Mouse (Mus musculus): ENCODE data around the gene Flywch2. TPM values are rescaled to one million over a fixed set of nuclear protein-coding genes. Genes with fewer than 3 reads are reported as not detected.

Flywch2 gene
- polyA plus RNA-seq, 1 experiment from 2014 or later = 48.1 TPM

- whole genome bisulfite sequencing = 86% methylated on average over 11 of the region's 11 CpGs
- Histone ChIP-seq H3K27me3 (no peaks in the 10 kb centered on the region), H3K9me3 (replicated peaks) (no peaks in the 10 kb centered on the region), H3K36me3 (peaks cover 69% of the 10 kb centered on the region), H3K9ac (no peak overlapping the region), H3K27ac (no peak overlapping the region), H3K4me3 (no peak overlapping the region), H3K4me2 (replicated peaks) (no peak overlapping the region), H3K4me1 (no peaks in the 10 kb centered on the region)
- ATAC-seq (ENCODE audit: low FRiP score) = no peak
Observed at GRCm38 (mm10) chr17:23762976-23763375, 22.9 kb downstream of the Flywch2 start.

- Histone ChIP-seq H3K36me3 (peaks cover 81% of the 10 kb centered on the region), H3K27ac (no peak overlapping the region), H3K4me3 (no peak overlapping the region), H3K9me3 (replicated peaks) (no peaks in the 10 kb centered on the region), H3K4me1 (no peaks in the 10 kb centered on the region), H3K27me3 (no peaks in the 10 kb centered on the region), H3K9ac (no peak overlapping the region), H3K4me2 (replicated peaks) (no peak overlapping the region)
- no peak for ATAC-seq (ENCODE audit: low FRiP score)
- WGBS = 94% methylated on average over 3 of the region's 3 CpGs
Observed at GRCm38 (mm10) chr17:23761155-23761554, 24.7 kb downstream of the Flywch2 start.

DNA sequence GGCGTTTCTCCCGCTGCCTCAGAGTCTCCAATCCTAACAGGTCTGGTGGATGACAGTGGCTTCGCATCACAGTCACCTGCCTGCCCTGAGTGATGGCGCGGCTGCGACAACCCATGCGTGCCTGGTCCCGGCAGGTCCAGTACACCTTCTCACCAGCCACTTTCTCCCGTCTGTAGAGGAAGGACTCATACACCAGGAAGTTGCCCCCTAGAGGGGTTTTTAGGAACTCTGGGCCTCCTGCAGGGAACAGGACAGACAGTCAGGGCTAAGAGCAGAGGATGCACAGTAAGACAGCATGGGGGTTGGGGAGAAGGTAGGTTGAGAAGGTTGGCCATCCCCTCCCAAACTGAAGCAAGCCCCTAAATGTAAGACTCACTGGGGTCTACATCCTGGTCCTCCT lies 25.6 kb downstream of the Flywch2 start:
- Histone ChIP-seq H3K4me3 (no peak overlapping the region), H3K4me2 (replicated peaks) (no peak overlapping the region), H3K27ac (no peak overlapping the region), H3K27me3 (no peaks in the 10 kb centered on the region), H3K9ac (no peak overlapping the region), H3K4me1 (no peaks in the 10 kb centered on the region), H3K9me3 (replicated peaks) (no peaks in the 10 kb centered on the region), H3K36me3 (peaks cover 88% of the 10 kb centered on the region)
- ATAC-seq (ENCODE audit: low FRiP score) = no peak
- WGBS = 97% methylated on average over 9 of the region's 9 CpGs

DNA sequence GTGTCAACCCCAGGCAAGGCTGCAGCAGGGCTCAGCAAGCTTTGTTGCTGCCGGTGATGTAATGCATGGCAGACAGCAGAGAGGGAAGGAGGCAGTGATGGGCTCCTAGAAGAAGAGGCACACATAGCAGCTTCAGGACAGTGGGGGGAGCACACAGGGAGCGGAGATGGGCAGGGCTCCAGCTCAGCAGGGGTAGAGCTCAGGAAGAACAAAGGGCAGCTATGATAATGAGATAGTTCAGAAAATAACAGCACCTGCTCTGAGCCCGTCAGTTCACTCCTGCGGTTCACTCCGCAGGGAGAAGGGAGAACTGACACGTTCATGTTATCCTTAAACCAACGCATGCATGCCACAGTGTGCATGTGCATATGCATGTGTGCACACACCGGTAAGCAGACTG lies 27.1 kb downstream of the Flywch2 start:
- no peak overlapping the region for H3K4me2 ChIP-seq (replicated peaks)
- no peak for ATAC-seq (ENCODE audit: low FRiP score)
- 74% methylated on average over 8 of the region's 8 CpGs for WGBS
- no peaks in the 10 kb centered on the region for H3K27me3 ChIP-seq
- no peak overlapping the region for H3K9ac ChIP-seq
- peaks cover 96% of the 10 kb centered on the region for H3K36me3 ChIP-seq
- no peak overlapping the region for H3K27ac ChIP-seq
- H3K9me3 ChIP-seq (replicated peaks) = no peaks in the 10 kb centered on the region
- H3K4me1 ChIP-seq = no peaks in the 10 kb centered on the region
- no peak overlapping the region for H3K4me3 ChIP-seq

- no peak overlapping the region for H3K9ac ChIP-seq
- WGBS = 96% methylated on average over 9 of the region's 9 CpGs
- no peak overlapping the region for H3K4me2 ChIP-seq (replicated peaks)
- H3K36me3 ChIP-seq = peaks cover 98% of the 10 kb centered on the region
- ATAC-seq (ENCODE audit: low FRiP score) = no peak
- no peak overlapping the region for H3K4me3 ChIP-seq
- H3K27ac ChIP-seq = no peak overlapping the region
- H3K4me1 ChIP-seq = no peaks in the 10 kb centered on the region
- no peaks in the 10 kb centered on the region for H3K9me3 ChIP-seq (replicated peaks)
- no peaks in the 10 kb centered on the region for H3K27me3 ChIP-seq
Observed at GRCm38 (mm10) chr17:23757581-23757980, 28.3 kb downstream of the Flywch2 start.

GRCm38 (mm10) chr17:23755689-23756088 lies 30.2 kb downstream of the Flywch2 start:
- Histone ChIP-seq H3K36me3 (peaks cover 93% of the 10 kb centered on the region), H3K4me1 (no peaks in the 10 kb centered on the region), H3K27ac (no peak overlapping the region), H3K9ac (no peak overlapping the region), H3K4me2 (replicated peaks) (no peak overlapping the region), H3K9me3 (replicated peaks) (no peaks in the 10 kb centered on the region), H3K4me3 (no peak overlapping the region), H3K27me3 (no peaks in the 10 kb centered on the region)
- 88% methylated on average over 13 of the region's 13 CpGs for WGBS
- no peak for ATAC-seq (ENCODE audit: low FRiP score)

GRCm38 (mm10) chr17:23749400-23750191 lies 36.3 kb downstream of the Flywch2 start:
- Histone ChIP-seq H3K4me3 (no peak overlapping the region), H3K27me3 (peaks cover 34% of the 10 kb centered on the region), H3K27ac (no peak overlapping the region), H3K4me1 (peaks cover 21% of the 10 kb centered on the region), H3K9ac (no peak overlapping the region), H3K4me2 (replicated peaks) (no peak overlapping the region), H3K9me3 (replicated peaks) (no peaks in the 10 kb centered on the region), H3K36me3 (peaks cover 34% of the 10 kb centered on the region)
- 81% methylated on average over 11 of the region's 11 CpGs for WGBS
- ATAC-seq (ENCODE audit: low FRiP score) = no peak

- WGBS = 36% methylated on average over 10 of the region's 10 CpGs
- Histone ChIP-seq H3K4me1 (peaks cover 21% of the 10 kb centered on the region), H3K36me3 (peaks cover 26% of the 10 kb centered on the region), H3K27me3 (peaks cover 42% of the 10 kb centered on the region), H3K9me3 (replicated peaks) (no peaks in the 10 kb centered on the region), H3K27ac (no peak overlapping the region), H3K4me3 (no peak overlapping the region), H3K4me2 (replicated peaks) (no peak overlapping the region; the same call in 1 of the 2 replicates), H3K9ac (no peak overlapping the region)
- no peak for ATAC-seq (ENCODE audit: low FRiP score)
Observed at GRCm38 (mm10) chr17:23748631-23749391, 37.1 kb downstream of the Flywch2 start.

- ATAC-seq (ENCODE audit: low FRiP score) = no peak
- Histone ChIP-seq H3K4me1 (peaks cover 21% of the 10 kb centered on the region), H3K36me3 (peaks cover 19% of the 10 kb centered on the region), H3K27ac (no peak overlapping the region), H3K9me3 (replicated peaks) (no peaks in the 10 kb centered on the region), H3K9ac (no peak overlapping the region), H3K4me2 (replicated peaks) (no peak overlapping the region), H3K4me3 (no peak overlapping the region), H3K27me3 (peaks cover 50% of the 10 kb centered on the region)
- 44% methylated on average over 6 of the region's 6 CpGs for WGBS
Observed at GRCm38 (mm10) chr17:23748026-23748425, 37.9 kb downstream of the Flywch2 start.

- Histone ChIP-seq H3K9ac (no peak overlapping the region), H3K36me3 (peaks cover 13% of the 10 kb centered on the region), H3K27ac (no peak overlapping the region), H3K27me3 (peaks cover 55% of the 10 kb centered on the region), H3K4me2 (replicated peaks) (no peak overlapping the region), H3K4me1 (peaks cover 21% of the 10 kb centered on the region), H3K9me3 (replicated peaks) (no peaks in the 10 kb centered on the region), H3K4me3 (no peak overlapping the region)
- WGBS = 80% methylated on average over 3 of the region's 3 CpGs
- ATAC-seq (ENCODE audit: low FRiP score) = no peak
Observed at GRCm38 (mm10) chr17:23747471-23747870, 38.4 kb downstream of the Flywch2 start.

- peaks cover 62% of the 10 kb centered on the region for H3K27me3 ChIP-seq
- H3K9ac ChIP-seq = no peak overlapping the region
- H3K27ac ChIP-seq = no peak overlapping the region
- H3K4me3 ChIP-seq = no peak overlapping the region
- ATAC-seq (ENCODE audit: low FRiP score) = no peak
- WGBS = 86% methylated on average over 3 of the region's 3 CpGs
- H3K36me3 ChIP-seq = peaks cover 6% of the 10 kb centered on the region
- peaks cover 27% of the 10 kb centered on the region for H3K4me1 ChIP-seq
- no peak overlapping the region for H3K4me2 ChIP-seq (replicated peaks)
- H3K9me3 ChIP-seq (replicated peaks) = no peaks in the 10 kb centered on the region
Observed at GRCm38 (mm10) chr17:23746767-23747166, 39.1 kb downstream of the Flywch2 start.

- Histone ChIP-seq H3K9ac (no peak overlapping the region), H3K9me3 (replicated peaks) (no peaks in the 10 kb centered on the region), H3K4me3 (peak overlapping the region; percentile 31; the same call in 1 of the 2 replicates), H3K4me1 (peaks cover 27% of the 10 kb centered on the region), H3K27me3 (peaks cover 67% of the 10 kb centered on the region), H3K36me3 (peaks cover 1% of the 10 kb centered on the region), H3K27ac (no peak overlapping the region), H3K4me2 (replicated peaks) (peak overlapping the region; percentile 65)
- WGBS = 3% methylated on average over 12 of the region's 12 CpGs
- ATAC-seq (ENCODE audit: low FRiP score) = no peak
Observed at GRCm38 (mm10) chr17:23746311-23746710, 39.6 kb downstream of the Flywch2 start.

Measured in hindbrain, embryonic 12.5 days (tissue).